Mouse (Mus musculus) T-cell, adult 2 months (primary cell): Measurements from ENCODE around the gene Slc4a1.
"Not testable (repeated sequence)": the region's sequence is repeated elsewhere in the genome, so short reads cannot be mapped to it uniquely, and the experiment has no call there.

Experiments used
- DNase-seq: peaks from one replicate; pipeline ENCODE4 v3.0.0; 2022; ENCODE audit warnings: low spot score

Gene Slc4a1

DNA sequence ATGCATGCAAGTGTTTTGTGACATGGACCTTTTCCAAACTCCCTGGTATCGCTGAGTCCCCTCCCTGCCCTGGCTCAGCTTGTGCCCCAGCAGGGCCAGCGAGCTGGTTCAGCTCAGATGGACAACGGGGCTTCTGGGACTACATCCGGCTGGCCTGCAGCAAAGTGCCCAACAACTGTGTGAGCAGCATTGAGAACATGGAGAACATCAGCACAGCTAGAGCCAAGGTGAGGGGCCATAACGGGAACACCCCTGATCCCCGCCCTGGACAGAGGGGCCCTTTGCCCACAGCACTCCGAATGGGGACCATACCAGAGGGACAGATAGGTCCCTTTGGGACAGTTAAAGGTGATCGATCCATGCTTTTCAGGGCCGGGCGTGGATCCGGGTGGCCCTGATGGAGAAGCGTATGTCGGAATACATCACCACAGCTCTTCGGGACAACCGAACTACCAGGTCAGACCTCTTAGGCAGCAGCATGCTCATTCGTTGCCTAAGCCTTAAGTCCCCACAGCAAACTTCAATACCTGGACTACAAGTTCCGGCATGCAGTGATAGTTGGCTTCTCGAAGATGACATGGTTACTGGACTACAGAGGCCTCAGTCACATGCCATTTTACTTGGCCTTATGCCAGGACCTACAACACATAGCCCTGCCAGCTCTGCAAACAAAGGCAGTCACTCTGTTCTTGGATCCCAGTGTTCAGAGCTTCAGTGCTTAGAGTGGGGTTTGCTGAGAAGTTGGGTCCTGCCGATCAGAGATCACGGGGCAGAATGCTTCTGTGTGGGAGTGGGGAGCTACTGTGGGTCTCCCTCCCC, 32.2 kb upstream of the Slc4a1 start:
- no peak for DNase-seq

DNA sequence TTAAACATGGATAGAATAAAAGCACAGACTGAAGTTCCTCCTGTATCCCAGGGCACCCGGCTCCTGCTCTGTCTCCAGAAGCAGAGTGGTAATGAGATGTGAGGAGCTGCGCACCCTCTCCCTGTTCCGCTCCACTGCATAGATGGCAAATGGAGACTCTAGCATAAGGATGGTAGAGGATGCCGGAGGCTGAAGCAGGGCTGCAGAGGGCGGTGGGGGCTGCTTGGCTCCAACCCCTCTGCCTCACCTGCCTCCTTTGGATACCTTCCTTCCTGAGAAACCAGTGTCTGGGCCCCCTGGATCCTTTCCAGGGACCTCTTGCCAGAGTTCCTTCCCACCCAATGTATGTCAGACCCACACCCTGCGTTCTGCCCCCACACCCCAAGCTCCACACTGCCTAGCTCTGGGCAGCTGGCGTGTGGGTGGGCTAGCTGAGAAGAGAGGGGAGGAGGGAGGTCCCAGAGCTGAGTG, 30.7 kb upstream of the Slc4a1 start:
- no peak for DNase-seq

DNA sequence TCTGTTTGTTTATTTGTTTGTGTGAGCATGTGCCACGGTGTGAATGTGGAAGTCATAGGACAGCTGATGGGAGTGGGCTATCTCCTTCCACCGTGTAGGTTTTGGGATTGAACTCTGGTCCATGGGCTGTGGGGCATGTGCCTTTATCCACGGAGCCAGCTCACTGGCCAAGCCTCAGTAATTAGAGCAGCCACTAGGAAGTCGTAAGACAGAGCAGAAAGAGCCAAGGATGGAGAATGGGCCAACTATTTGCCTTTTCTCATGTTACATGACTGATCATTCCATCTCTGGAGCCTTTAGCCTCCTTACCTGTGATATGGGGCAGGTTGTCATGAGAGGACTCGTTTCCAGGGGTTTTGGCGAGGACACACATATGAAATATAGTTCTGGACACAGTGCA, 30.3 kb upstream of the Slc4a1 start:
- DNase-seq = no peak

DNA sequence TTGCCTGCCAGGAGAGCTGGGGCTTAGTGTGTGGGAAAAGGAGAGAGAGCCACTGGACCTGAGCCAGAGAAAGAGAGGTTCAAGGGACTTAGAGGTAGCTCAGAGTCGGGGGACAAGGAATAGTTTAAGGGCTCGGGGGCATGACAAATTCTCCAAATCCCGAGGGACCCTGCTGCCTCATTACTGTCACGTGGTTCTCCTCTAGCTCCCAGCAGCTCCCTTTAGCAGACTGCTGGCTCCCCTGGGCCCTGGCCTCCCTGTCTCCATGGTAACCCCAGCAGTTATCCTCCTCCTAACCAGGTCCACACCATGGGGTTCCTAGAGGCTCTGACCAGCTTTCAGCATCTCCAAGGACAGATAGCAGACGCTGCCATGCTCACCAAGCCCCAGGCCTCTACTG, 29.2 kb upstream of the Slc4a1 start:
- no peak for DNase-seq

DNA sequence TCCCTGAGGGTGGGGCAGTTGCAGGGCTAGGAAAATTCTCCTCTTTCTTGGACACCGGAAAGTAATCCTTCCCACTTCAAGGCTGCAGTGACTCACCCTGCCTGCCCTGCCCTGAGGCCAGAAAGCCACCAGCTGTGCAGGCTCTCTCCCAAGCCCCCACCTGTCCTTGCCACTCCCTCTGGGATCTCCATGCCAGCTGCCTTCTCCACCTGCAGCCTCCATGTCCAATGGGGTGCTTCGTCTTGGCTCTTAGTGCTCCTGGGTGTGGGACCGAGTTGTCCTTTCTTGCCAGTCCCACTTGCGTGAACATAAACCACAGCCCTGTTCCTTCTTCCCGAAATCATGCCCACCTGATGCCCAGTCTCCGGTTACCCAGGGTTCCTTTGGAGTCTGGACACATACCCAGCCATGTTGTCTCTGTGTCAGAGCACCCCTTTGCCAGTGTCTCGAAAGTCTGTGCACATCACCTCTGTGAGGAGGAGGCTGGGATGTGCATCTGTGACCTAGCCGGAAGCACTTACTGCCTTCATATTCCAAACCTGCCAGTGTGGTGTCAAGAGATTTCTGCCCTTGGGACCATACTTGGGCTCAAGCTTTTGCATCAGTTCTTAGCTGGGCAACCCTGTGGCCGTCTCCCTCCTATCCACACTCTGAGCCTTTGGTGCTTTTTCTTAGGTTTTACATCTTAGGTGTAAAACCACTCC, 28.6 kb upstream of the Slc4a1 start:
- DNase-seq = no peak

DNA sequence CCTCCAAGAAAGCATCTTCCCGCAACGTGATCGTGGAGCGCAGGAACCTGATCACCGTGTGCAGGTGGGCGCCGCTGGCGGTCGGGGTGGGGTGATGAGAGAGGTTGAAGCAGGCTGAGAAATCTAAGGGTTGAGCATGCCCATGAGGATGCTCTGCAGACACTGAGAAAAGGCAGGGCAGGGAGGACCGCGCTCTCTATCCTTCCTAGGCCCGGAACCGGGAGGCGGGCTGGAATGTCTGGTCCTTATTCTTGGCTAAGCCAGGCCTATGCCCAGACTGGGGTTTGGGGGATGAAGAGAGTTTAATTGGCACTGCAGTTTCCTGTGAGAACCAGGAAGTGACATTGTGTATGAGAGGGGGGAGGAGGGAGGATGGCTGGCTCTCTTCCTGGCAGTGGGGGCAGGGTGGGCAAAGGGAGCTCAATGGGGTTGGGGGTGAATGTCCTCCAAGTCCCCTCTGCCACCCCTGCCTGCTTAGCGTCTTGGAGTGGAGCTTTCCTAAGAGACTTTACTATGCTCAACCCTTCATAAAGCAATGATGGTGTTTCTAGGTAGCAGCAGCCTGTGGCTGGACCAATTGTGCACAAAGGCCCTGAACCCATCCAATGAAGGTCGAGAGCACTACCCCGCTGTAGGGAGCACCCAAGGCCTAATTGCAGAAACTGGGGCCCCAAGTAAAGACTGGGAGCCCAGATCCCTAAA, 27.9 kb upstream of the Slc4a1 start:
- DNase-seq = peak; percentile 2

DNA sequence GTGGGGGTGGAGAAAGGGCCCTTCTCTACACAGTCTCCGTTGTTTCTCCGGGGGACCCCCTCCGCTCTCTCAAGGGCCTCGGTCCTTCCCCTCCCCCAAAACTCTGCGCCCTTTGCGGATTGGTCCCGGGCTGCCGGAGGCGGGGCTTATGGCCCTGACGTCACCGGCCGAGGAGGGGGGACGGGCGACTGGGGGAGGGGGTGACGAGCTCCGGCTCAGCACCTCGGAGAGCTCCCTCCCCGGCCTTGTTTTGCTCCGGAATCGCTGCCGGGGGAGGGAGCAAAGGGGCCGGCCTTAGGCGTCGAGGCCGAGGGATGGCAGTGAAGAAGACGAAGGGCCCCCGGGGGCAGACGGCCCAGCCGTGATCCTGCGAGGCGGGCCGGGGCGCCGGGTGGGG, 27.2 kb upstream of the Slc4a1 start, which contains the start of gene Rundc3a:
Gene Rundc3a (plus strand): TSS at position 166 of the 397 bp plus-strand sequence.
- peak; percentile 72 for DNase-seq

DNA sequence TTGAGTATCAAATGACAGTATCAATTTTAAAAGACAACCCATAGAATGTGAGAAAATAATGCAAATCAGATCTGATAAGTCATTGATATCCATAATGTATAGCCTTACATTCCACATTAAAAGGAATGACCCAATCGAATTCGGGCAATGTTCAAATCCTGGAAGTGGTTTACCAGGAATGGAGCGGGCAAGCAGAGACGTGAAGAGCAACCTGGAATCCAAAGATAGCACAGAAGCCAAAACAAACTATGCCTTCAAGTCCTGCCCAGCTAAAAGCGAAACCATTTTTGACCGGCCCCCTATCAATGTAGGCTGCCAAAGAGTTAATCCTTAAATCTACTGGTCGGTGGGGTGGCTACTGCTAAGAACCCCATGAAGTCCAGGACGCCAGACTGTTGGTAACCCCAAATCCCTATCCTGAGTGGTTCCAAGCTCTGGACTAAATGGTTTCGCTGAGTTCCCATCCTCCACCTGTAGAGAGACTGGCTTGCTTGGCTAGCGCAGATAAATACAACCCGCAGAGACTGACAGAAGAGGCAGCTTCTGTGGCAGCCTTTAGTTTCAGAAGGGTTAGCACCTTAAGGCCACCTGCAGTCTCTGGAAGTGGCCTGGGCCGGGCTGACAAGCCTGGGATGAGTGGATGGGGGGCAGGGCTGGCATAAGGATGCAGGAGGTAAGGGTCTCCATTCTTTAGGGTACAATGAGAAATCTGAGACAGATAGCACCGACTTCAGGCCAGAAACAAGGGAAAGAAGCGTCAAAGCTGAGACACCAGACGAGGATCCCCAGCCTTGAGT, 26.6 kb upstream of the Slc4a1 start:
- DNase-seq = no peak

DNA sequence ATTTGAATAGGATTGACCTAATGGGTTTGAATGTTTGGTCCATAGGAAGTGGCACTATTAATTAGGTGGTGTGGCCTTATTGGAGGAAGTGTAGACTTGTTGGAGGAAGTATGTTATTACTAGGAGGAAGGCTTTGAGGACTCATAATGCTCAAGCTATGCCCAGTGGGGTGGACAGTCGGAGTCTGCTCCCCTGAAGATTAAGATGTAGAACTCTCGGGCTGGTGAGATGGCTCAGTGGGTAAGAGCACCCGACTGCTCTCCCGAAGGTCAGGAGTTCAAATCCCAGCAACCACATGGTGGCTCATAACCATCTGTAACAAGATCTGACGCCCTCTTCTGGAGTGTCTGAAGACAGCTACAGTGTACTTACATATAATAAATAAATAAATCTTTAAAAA, 23.4 kb upstream of the Slc4a1 start:
- DNase-seq = not testable (repeated sequence)

DNA sequence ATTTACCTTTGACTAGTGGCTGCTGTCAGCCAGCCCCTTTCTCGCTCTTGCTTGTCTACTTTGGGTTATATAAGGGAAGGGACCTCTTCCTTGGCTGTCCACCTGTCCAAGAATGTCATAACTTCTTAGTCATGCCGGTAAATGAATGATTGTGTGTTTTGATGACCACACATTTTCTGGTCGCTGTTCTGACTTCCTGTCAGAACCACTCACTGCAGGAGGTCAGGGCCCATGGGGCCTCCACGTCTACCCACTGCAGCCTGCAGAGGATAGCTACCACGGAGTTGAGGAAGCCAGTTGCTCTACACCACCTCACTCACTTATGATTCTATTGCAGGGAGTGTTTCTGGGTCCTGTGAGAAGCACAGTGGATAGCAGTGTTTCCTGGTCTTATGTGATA, 20.1 kb upstream of the Slc4a1 start:
- no peak for DNase-seq

DNA sequence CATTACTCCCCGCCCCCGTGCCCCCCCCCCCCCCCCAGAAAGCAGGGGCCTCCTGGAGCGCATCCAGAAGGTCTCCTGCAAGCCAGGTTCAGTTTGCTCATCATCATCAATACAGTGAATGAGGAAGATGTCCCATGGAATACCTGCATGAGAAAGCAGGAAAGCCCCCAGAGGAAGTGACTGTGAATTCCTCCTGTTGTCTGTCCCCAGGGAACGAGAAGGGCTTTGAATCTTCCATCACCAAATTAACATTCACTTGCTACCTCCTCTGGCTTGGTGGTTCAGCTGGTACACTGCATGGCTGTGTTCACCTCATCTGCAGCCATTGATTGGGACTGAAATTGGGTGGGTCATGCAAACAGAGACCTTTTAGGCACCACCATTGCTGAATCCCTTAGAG, 19.1 kb upstream of the Slc4a1 start:
- DNase-seq = no peak

DNA sequence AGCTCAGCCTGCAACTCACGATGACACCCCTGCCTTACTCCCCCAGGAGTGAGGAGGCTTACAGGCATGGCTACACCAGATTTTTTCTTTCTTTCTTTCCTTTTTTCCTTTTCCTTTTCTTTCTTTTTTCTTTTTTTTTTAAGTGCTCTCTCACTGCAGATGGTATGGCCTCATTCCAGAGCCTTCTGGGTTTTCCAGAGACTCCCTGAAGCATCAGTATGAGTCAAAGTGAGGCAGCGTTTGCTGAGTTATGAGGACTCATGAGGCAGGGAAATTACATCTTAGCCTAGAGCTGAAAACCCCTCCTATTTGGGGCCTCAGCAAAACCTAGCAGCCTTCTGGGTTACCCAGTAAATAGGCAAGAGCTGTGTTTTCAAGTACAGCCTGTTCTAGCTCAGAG, 18.4 kb upstream of the Slc4a1 start:
- no peak for DNase-seq

DNA sequence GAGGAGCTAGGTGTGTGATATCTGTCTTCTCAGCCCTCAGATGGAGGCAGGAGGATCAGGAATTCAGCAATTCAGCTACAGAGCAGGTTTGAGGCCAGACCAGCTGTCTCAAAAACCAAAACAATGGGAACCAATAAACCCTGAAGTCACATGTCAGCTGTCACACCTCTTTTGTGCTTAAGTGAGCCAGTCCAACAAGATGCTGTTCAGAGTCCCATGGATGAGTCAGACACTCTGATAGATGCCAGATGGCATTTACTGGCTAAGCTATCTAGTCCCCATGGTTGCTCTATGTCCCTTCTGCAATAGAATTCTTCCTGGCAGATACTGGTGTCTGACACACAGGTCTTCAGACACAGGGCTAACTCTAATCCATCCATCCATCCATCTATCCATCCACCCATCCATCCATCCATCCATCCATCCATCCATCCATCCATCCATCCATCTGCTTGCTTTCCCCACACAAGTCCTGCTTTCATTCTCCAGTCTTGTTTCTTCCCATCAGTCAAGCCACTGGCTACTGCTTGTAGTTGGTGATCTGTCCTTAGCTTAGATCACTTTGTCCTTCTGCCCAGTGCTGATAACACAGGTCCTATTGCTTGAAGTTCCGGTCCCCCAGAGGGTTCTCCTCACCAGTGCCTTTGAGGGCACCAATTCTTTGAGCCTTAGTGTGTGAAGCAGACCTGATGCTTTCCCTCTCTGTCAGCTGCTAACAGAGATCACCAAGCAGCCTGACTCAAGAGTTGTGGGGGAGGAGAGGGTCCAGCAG, 17.5 kb upstream of the Slc4a1 start:
- no peak for DNase-seq

DNA sequence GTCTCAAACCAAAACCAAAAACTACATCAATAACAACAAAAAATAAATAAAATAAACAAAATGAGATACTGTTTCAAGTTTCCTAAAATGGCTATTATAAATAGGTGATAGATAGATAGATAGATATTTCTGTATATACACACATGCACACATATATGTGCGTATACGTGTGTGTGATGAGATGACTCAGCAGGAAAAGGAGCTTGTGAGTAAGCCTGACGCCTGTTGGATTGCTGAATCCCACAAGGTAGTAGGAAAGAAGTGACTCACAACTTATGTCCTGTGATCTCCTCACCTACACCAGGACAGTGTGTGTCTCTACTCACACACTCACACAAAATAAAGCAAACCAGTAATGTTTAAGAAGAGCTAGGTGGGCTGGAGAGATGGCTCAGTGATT, 16.8 kb upstream of the Slc4a1 start:
- DNase-seq = no peak

DNA sequence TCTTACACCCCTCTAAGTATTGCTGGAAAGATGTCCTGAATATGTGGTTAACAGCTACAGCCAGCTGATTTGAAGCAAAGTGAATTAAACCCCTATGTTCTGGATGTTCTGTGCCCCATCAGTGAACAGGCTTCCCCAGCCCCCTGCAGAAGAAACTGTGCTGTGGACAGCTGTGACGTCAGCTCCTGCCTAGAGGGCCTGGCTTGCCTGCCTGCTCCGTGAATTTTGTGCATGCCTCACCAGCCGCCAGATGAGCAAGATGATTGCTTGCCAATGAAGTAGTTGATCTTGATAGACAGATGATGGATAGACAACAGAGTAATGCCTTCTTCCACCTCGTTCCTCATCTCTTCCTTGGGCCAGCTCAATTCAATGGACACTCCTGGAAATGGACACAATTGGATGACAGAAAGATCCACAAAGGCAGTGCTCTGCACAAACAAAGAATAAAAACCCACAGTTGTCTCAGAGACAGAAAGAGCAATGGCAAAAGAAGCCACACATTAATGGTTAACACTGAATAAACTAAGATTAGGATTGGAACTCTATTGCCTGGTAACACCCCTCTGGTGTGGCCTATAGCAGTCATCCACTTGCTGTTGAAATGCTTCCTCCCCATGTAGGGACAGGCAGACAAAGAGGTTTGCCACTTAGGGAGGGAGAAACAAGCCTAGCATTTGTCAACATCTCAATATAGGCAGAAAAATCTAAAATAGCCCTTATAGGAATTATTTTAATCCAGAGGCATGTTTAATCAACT, 15.5 kb upstream of the Slc4a1 start:
- DNase-seq = no peak

DNA sequence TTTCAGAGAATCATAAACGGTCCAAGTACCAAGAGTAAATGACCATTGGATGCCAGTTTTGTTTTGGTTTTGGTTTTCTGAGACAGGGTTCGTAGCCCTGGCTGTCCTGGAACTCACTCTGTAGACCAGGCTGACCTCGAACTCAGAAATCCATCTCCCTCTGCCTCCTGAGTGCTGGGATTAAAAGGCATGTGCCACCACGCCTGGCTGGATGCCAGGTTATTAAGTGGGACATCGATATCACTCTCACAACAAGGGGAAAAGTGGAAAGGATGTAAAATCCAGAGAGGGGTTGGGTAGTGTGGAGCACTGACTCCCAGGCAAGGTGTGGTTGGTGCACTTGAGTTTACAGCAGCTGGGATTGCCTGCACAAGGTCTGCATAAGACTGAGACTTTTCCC, 14.1 kb upstream of the Slc4a1 start:
- no peak for DNase-seq

DNA sequence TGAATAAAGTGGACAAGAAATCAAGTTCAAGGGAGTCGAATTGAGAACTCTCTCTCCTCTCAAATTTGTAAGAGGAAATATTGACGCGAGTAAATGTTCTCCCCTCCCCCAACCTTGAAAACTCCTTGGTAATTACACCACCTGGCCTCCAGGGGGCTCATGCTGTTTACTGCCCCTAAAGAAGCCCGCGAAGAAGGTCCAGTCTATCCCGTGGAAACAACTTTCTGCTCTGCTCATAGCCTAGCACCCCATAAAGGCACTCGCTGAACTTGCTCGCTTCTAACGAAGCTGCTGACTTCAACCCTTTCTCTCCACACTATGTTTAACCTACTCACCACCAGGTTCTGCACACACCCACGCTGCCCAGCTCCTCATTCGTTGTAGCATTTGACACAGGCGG, 11.2 kb upstream of the Slc4a1 start:
- no peak for DNase-seq

DNA sequence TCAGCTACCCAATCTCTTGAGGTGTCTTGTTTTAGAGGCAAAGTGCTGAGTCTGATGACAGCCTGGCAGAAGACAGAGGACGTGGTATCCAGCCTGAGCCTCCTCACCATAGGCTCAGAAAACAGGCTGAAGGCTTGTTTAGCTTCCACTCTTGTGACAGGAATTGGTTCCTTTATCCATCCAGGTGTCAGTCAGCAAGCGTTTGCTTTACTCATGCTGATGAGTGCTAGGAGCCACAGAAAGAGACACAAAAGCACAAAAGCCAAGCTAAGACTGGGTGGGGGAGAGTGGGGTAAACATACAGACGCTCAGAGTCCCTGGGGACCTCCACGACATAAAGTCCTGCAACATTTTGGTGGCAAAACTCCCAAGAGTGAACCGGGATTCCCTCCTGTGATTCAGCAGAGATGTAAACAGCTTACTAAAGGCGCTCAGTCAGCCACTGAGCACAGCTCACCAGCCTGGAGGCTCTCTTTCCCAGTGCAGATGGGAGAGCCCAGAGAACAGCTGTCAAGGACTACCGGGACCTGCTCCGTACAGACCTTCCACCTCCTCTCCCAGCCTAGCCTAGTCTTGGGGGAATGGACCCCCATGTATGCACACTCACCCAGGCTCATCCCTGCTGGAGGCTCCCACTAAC, 10.3 kb upstream of the Slc4a1 start:
- no peak for DNase-seq

DNA sequence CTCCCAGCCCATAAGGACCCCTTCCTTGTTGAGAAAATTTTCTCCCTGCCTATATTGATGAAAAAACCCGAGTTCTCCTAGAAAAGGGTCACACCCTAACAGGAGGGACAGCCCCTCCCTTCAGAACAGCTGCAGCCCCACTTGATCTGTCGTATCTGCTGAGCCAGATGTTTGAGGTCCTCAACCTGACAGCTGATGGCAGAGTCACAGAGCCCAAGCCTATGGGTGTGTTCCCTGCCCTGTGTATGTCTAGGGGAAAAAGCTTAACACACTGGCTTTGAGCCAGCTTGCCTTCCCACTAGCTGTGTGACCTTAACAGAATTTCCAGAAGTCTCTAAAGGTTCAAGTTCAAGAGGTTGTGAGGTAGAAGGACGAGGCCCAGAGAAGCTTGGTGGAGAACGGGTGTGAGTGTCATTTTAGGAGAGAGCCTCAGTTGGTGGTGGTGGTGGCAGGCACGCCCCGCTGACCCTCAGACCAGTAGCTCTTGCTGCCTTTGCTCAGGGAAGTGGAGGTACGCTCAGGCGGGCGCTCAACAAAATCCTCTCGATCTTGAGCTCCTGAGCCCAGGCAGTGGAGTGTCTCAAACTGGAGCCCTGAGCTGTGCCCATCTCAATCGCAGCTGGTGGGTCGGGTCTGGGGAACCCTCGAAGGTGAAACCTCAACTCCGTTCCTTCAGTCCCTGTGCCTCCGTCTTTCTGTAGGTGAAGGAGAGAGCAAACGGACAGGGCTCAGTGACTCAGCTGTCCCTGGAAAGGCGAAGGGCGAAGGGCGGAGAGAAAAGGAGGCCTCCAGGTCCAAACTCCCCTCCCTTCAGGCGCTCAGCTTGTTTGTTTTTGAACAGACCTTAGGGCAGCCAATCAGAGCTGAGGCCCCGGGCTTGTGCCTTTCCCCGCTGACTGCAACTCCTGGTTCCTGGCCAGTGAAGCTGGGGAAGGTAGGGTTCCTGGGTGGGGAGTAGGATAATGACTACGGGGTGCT, 9.5 kb upstream of the Slc4a1 start:
- no peak for DNase-seq
